Mouse (Mus musculus): ENCODE results near the gene Cep295. TPM values are rescaled to one million over a fixed set of nuclear protein-coding genes. Genes with fewer than 3 reads are reported as not detected.
"Not testable (repeated sequence)": the region's sequence is repeated elsewhere in the genome, so short reads cannot be mapped to it uniquely, and the experiment has no call there.

Cep295 gene
- total RNA-seq, 4 experiments from 2014 or later, result 12.2 to 19.4 (median 14.2) TPM

GRCm38 (mm10) chr9:15306398-15307119 lies 51.0 kb downstream of the Cep295 start, which contains the start of gene 4931406C07Rik:
4931406C07Rik (minus strand) TSS chr9:15306448.
- DNase-seq, result no peak

- DNase-seq, result peak; percentile 95
These were observed 51.8 kb downstream of the Cep295 start, which contains the start of gene Taf1d for GRCm38 (mm10) chr9:15305503-15306397. Taf1d (plus strand) TSS chr9:15306214.

DNA sequence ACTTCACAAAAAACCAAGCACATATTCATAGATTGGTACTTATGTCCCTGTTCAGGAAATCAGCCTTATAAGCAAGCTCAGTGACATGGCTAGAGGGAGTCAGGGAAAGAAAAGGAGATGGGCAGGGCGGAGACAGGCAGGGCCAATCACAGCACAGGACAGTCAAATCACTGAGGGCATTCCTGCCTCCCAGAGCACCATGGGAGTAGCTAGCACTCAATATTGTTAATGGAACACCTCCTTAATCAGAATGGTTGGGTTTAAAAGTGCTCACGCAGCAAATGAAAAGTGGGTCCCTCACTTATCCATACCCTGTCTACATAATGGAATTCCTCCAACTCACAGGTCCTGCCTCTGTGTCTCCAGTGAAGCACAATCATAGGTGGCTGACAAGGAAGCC lies 54.7 kb downstream of the Cep295 start:
- DNase-seq, result peak; percentile 29

- DNase-seq, result not testable (repeated sequence)
These were observed 55.6 kb downstream of the Cep295 start for GRCm38 (mm10) chr9:15302006-15302405.

- DNase-seq, result peak; percentile 80
These were observed 56.2 kb downstream of the Cep295 start for GRCm38 (mm10) chr9:15301399-15301798.

DNA sequence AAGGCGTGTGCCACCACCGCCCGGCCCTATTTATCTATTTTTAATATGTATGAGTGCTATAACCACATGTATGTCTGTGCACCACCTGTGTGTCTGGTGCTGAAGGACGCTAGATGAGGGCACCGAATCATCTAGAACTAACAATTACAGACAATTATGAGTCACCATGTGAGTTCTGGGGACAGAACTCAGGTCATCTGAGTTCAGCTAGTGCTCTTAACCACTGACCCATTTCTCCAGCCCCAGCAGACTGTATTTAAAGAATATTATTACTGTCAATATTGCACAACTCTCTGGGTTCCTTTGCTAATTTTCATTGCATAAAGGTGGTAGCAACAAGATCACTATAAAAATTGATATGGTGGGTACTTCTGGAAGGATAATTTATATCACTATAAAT lies 57.5 kb downstream of the Cep295 start:
- DNase-seq, result no peak

DNA sequence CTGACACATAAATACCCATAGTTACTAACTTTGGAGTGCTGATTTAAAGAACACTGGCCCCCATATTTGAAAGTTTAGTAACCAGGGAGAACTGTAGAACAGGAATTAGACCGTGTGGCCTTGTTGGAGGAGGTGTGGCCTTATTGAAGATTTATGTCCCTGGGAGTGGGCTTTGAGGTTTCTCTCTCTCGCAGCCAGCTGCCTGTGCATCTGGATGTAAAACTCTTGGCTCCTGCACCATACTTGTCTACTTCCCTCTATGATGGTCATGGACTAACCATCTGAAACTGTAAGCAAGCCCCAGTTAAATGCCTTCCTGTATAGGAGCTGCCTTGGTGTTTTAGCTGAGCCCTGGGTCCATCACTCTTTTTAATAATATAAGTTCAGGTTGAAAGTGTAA lies 59.1 kb downstream of the Cep295 start:
- no peak for DNase-seq

DNA sequence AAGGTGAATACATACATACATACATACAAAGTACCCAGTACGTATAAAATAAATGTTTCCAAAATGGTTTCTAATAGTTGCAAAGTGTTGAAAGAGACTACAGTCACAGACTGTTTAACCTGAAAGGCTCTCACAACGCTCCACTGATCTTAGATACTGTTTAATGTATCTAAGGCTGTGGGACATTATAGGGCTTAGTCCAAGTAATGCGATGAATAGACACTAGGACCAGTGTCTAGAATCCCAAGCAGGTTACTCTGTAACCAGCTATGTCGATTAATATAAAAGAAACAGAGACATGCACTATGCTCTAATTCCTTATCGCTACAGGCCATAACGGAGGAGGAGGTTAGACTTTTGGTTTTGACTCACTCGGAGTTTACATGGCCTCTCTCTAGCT lies 60.5 kb downstream of the Cep295 start:
- no peak for DNase-seq

DNA sequence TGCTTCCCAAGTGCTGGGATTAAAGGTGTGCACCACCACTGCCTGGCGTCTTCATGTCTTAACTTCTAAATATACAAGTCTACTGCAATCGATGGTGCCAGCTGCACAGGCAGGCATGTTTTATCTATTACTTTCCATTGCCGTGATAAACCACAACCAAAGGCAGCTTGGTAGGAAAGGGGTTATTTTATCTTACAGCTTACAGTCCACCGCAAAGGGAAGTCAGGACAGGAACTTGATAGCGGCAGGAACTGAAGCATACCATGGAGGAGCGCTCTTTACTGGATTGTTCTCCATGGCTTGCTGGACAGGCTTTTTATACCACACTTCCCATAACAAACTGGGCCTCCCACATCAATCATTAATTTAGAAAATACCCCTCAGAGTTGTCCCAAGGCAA lies 68.3 kb downstream of the Cep295 start:
- no peak for DNase-seq

GRCm38 (mm10) chr9:15288402-15288801 lies 69.2 kb downstream of the Cep295 start:
- DNase-seq, result no peak

DNA sequence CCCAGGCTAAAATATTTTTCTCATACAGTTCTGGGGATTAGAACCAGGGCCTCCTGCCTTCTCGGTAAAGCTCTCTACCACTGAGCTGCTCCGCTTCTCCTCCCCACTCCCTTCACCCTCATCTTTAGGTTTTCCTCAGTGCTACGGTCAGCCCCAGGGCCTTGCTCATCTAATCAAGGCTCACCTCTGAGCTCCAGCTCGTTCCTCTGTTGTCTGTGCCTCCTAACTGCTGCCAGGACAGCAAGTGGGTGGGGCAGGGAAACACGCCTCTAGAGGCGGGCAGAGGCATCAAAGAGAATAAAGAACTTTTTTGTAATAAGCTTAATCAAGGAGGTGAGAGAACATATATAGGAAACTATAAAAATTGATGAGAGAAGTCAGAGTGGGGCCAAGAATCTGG lies 69.7 kb downstream of the Cep295 start:
- no peak for DNase-seq

- no peak for DNase-seq
These were observed 72.1 kb downstream of the Cep295 start for GRCm38 (mm10) chr9:15285443-15285842.

DNA sequence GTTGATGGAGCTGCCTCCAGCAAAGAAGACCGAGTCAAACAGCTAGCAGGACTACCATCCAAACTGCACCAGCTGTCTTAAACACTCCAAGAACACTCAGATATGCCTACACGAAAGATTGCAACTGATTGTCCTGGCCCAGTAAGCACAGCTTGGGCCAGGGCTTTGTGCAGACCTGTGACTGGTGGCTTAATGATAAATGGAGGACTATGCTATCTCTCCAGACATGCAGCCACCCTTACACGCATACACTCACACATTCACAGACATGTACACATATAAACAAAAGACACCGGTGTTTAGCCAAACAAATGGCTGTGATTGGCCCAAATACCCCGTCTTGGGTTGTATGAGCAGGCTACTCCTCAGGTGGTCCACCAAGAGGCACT lies 77.1 kb downstream of the Cep295 start:
- DNase-seq, result no peak

DNA sequence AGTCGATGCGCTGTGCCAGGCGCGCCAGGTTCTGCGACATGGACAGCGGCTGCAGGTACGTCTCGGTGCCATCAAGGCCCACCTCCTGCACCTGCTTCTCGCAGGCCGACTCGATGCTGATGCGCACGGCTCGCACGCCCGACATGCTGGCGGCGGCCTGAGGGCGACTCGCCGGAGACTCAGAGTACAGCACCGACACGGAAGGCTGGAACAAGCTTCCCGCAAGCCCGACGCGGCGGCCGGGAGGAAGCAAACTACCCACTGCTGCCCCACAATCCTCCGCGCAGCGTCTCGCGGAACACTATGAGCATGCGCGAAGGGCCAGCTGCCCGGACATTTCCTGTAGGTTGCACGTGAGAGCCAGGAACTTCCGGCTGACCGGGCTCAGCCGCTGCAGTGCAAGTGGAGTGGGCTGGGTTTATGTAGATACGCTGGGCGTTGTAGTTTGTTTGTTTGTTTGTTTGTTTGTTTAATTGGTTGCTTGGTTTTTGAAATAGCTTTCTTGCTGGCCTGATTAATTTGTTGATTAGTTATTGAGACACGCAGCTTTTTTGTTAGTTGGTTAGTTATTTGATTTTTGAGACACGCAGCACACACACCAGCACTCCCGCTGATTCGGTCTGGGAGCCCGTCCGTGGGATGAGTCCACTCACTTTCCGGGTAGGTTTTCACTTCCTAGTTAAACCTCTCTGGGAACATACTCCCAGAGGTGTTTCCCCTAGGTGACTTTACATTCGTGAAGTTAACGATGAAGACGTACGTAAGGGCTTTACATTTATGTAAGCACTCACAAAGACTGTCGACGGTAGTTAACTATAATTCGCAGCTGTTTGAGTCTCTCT lies 77.7 kb downstream of the Cep295 start, which contains the start of gene Med17:
Med17 (minus strand) TSS at position 283 of the 842 bp plus-strand sequence.
- peak; percentile 92 for DNase-seq

DNA sequence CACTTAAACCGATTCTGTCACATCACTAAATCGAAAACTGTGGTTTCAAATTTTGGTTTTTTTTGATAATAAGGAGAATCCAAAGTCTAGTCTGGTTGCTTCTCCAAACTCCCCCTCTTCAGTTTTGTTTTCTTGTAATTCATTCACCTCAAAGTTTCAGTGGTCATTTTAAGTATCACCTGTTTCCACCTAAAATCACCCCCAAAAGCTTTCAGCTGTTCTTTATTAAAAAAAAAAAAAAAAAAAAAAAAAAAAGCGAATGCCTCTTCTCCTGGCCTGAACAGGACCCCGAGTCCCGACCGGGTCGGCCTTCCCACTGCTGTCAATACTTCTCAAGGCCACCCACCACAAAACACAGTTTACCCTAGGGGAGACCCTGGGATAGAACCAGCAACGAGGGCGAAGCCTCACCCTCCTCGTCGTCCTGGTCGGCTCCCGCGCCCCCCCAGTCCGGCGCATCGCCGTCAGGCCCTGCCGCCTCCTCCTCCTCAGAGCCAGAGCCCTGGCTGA lies 78.4 kb downstream of the Cep295 start:
- DNase-seq, result no peak

- no peak for DNase-seq
These were observed 79.2 kb downstream of the Cep295 start for GRCm38 (mm10) chr9:15278343-15278742.

DNA sequence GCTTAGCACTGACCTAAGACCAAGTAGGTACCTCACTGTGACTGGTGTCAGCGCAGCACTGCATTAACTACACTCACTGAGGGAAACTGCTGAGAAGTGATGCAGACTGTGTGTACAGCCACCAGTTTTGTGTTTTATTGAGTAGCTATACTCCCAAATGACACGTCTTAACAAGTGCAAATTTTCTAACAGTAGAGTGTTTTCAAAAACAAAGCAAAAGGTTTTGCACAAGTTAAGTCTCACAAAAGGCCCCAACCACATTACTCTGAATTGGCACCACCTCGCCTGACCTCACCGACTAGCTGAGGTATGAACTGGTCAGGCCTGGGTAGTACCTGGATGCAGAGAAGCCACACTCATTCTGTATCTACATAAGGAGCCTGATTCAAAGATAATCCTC lies 80.7 kb downstream of the Cep295 start:
- DNase-seq, result no peak

DNA sequence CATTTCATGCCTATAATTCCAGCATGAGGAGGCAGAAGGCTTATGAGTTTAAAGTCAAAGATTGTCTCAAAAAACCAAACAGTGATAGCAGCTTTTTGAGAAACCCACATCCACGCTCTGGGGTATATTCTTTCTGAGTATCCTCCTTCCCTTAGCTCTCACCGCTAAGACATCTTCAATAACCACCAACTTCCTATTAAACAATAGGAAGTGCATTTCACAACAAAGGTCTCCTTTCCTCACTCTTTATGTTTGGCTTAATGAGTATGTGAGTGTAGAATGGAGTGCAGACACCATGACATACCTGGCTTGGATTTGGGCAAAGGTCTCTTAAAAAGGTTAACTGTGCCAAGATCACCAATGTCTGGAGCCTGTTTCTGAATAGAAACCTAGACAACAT lies 83.6 kb downstream of the Cep295 start:
- no peak for DNase-seq

All from adrenal gland, adult 8-10 months (tissue).